Mouse (Mus musculus) G1E (cell line): ENCODE measurements around the gene 4930507D05Rik.

Experiments used
- CTCF ChIP-seq: IDR thresholded peaks from 2 replicates; pipeline ENCODE4 v1.5.1; 2012; ENCODE audit warnings: low read depth, low read length, inconsistent platforms, mixed read lengths
- GATA1 ChIP-seq: IDR thresholded peaks from 2 replicates; pipeline ENCODE4 v1.6.1; 2012; ENCODE audit warnings: borderline replicate concordance, low read length, inconsistent platforms, mixed read lengths
- GATA2 ChIP-seq: IDR thresholded peaks from 2 replicates; pipeline ENCODE4 v1.6.1; 2012; ENCODE audit warnings: low read depth, low read length, inconsistent platforms, borderline replicate concordance
- TAL1 ChIP-seq: conservative IDR thresholded peaks from 2 replicates; pipeline ENCODE4 v1.6.1; 2012; ENCODE audit warnings: low read depth, low read length, inconsistent platforms, mixed read lengths

DNA sequence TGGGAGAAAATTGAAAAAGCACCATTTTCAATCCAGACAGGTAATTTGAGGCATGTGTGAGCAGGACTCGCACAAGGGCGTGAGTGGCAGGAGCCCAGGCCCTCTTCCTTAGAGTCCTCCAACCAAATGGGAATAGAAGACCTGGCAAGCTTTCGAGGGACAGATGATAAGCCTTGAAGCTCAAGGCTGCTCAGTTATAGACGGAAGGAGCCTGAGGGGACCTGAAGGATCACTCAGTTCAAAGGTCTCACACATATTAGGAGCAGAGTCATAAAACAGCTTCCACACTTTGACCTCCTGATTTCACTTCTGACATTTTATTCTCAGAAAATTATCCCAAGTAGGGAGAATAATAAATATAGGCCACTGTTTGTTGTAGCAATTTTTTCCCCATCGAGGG lies 29.9 kb upstream of the 4930507D05Rik start:
- TF ChIP-seq CTCF, result no peak
- TF ChIP-seq TAL1, result no peak
- no peak for TF ChIP-seq GATA2
- TF ChIP-seq GATA1, result no peak
